Comparison of ENCODE assay signal across 13 mouse cellular contexts in the genomic region with DNA sequence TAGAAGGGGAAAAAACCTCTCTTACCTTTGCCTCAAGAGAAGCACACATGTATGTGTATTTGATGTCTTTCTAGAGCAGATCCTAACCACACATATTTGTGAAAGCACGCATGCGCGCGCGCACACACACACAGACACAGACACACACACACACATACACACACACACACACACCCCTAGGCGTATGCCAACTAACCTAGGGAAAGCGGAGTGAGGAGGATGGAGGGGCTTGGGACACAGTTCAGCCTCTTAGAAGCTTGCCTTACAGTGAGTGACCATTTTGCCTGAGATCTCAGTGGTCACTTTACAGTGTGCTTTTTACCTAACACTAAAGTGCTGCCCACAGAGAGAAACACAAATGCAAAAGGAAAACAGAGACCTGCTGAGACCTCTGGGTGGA. TPM values are rescaled to one million over a fixed set of nuclear protein-coding genes. Genes with fewer than 3 reads are reported as not detected.
"Had no signal": no experiment of that assay in that cellular context is flagged by ENCODE, and none has a peak within 500 bp of the region (broad histone marks: within the 10 kb centered on the region; RNA-seq: fewer than 3 reads in every experiment).

No protein-coding gene starts in this region.

- H3K27ac ChIP-seq: kidney, postnatal 0 days; liver, embryonic 15.5 days; midbrain, embryonic 13.5 days; neural tube, embryonic 15.5 days had no signal

- DNase-seq: kidney, postnatal 4 days; lung, adult 2 months; lung, postnatal 36 days; right cerebral cortex, adult 18-20 months; right cerebral cortex, postnatal 25 days; thymus, postnatal 36 days had no signal

- H3K36me3 ChIP-seq: limb, embryonic 10.5 days; liver, embryonic 15.5 days; midbrain, embryonic 13.5 days; neural tube, embryonic 15.5 days had no signal

- H3K4me3 ChIP-seq: liver, embryonic 15.5 days; midbrain, embryonic 13.5 days; neural tube, embryonic 15.5 days had no signal

- H3K9me3 ChIP-seq: limb, embryonic 10.5 days; liver, embryonic 15.5 days; midbrain, embryonic 13.5 days; neural tube, embryonic 15.5 days had no signal

- ATAC-seq: lung, postnatal 0 days had no signal

- H3K9ac ChIP-seq: liver, embryonic 15.5 days had no signal

RNA-seq across cellular contexts. Expression of gene Myoz1, which starts 3.3 kb away (rescaled TPM):
- polyA plus RNA-seq: midbrain, embryonic 13.5 days; small intestine, adult 2 months had no signal
